Mouse (Mus musculus): ENCODE results near the gene Col4a3bp. TPM values are rescaled to one million over a fixed set of nuclear protein-coding genes. Genes with fewer than 3 reads are reported as not detected.

The Col4a3bp gene
- polyA plus RNA-seq, 1 experiment from 2014 or later, result 9.6 TPM

DNA sequence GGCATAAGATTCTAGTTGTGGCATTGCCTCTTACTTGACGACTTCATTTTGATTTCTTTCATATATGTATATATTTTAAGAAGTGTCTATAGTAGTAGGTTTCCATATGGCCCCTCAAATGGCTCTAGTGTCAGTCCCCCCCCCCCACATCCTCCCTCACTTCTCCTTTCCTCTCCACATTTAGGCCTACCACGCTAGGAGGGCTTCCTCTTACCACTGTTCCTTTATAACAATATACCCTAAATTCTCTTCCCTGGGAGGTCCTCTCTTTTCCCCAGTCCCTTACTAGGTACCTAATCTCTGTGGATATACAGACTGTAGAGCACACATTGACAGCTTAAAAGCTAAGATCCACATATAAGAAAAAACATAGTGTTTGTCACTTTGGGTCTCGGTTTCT is 21.1 kb upstream of the Col4a3bp start:
- no peak for ATAC-seq (replicated peaks; ENCODE audit: low FRiP score)
- Histone ChIP-seq H3K27me3 (no peaks in the 10 kb centered on the region), H3K27ac (no peak overlapping the region), H3K9ac (no peak overlapping the region), H3K4me1 (no peaks in the 10 kb centered on the region), H3K9me3 (replicated peaks) (no peaks in the 10 kb centered on the region), H3K36me3 (peaks cover 10% of the 10 kb centered on the region; the same call in 1 of the 2 replicates), H3K4me2 (no peak overlapping the region), H3K4me3 (replicated peaks) (no peak overlapping the region)
- 94% methylated on average over 3 of the region's 3 CpGs for WGBS

DNA sequence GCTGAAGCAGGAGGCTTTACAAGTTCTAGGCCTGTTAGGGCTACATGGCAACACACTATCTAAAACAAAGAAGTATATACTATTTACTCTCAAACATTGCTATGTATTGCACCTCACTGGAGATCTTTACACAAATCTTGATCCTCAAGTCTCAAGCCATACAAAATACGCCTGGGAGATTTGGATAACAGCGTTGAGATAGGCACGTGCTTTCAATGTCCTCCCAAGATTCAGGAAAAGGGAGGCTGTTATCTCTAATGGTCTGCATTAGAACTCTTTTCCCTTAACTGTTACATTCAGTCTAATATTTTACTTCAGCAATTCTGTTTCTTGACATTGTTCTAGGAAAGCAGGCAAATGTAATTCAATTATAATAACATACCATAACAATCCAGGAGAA is 15.4 kb upstream of the Col4a3bp start:
- Histone ChIP-seq H3K36me3 (no peaks in the 10 kb centered on the region), H3K4me2 (no peak overlapping the region), H3K27ac (no peak overlapping the region), H3K9me3 (replicated peaks) (no peaks in the 10 kb centered on the region), H3K4me3 (replicated peaks) (no peak overlapping the region), H3K9ac (no peak overlapping the region), H3K27me3 (no peaks in the 10 kb centered on the region), H3K4me1 (no peaks in the 10 kb centered on the region)
- WGBS, result 92% methylated on average over 3 of the region's 3 CpGs
- ATAC-seq (replicated peaks; ENCODE audit: low FRiP score), result no peak

DNA sequence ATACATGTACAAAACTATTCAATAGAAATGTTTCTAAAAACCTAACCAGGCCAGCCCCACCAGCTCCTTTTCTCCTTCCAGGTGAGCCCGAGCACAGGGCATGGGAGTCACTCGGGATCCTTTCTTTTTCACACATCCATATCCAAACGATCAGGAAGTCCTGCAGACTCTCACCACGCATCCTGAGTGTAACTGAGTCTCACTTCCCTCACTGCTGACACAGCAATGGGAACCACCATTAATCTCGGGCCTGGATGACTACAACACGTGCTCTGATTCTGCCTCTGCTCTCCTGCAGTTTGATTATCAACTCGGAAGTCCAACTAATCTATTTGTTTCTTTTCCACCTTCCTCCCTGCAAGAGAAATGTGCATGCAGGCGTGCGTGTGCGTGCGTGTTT is 14.6 kb upstream of the Col4a3bp start:
- Histone ChIP-seq H3K9ac (no peak overlapping the region), H3K4me1 (no peaks in the 10 kb centered on the region), H3K27ac (no peak overlapping the region), H3K4me2 (no peak overlapping the region), H3K9me3 (replicated peaks) (no peaks in the 10 kb centered on the region), H3K27me3 (no peaks in the 10 kb centered on the region), H3K36me3 (no peaks in the 10 kb centered on the region), H3K4me3 (replicated peaks) (no peak overlapping the region)
- 85% methylated on average over 11 of the region's 11 CpGs for WGBS
- ATAC-seq (replicated peaks; ENCODE audit: low FRiP score), result no peak

DNA sequence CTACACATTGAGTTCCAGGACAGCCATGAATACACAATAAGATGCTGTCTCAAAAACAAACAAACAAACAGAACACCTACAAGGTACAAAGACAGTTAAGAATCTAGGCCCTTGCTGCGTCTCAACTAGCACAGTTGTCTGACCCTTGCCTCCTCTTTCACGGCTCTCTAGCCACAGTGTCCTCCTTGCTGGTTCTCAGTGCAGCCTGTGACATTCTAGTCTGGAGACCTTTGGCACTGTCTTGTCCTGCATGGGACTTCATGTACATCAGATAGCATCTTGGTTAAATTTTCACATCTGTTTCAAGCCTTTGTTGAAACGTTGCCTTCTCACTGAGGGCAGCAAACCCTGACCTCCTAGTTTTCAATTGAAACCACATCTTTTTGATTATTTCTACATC is 13.6 kb upstream of the Col4a3bp start:
- H3K9me3 ChIP-seq (replicated peaks), result no peaks in the 10 kb centered on the region
- H3K4me1 ChIP-seq, result 0 out of 2 replicates have a peak, but pooled peaks cover 3% of the 10 kb centered on the region
- no peak overlapping the region for H3K27ac ChIP-seq
- no peaks in the 10 kb centered on the region for H3K36me3 ChIP-seq
- no peak overlapping the region for H3K4me2 ChIP-seq
- no peak overlapping the region for H3K4me3 ChIP-seq (replicated peaks)
- H3K9ac ChIP-seq, result no peak overlapping the region
- WGBS, result 62% methylated on average over 3 of the region's 3 CpGs
- ATAC-seq (replicated peaks; ENCODE audit: low FRiP score), result no peak
- no peaks in the 10 kb centered on the region for H3K27me3 ChIP-seq

DNA sequence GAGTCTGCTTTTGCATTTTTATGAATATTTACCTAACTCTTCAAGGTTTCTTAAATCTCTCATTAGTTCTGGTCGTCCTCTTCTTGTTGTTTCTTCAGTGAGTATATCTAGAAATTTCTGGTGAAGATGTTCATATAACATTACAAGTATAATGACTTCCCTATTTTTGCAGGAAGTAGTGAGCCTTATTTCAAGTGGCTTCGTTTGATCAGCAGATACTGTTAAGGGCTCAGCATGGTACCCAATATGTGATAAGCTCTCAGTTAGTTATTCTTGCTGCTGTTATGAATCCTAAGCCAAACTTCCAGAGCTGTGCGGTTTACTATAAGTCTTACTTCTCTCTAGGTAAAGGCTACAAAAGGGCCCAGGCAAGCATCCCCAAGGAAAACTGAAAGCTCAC is 12.9 kb upstream of the Col4a3bp start:
- Histone ChIP-seq H3K9me3 (replicated peaks) (no peaks in the 10 kb centered on the region), H3K9ac (no peak overlapping the region), H3K4me3 (replicated peaks) (no peak overlapping the region), H3K4me1 (0 out of 2 replicates have a peak, but pooled peaks cover 6% of the 10 kb centered on the region), H3K4me2 (no peak overlapping the region), H3K27ac (no peak overlapping the region), H3K27me3 (no peaks in the 10 kb centered on the region), H3K36me3 (no peaks in the 10 kb centered on the region)
- ATAC-seq (replicated peaks; ENCODE audit: low FRiP score), result no peak
- WGBS, result 90% methylated on average over 3 of the region's 3 CpGs

DNA sequence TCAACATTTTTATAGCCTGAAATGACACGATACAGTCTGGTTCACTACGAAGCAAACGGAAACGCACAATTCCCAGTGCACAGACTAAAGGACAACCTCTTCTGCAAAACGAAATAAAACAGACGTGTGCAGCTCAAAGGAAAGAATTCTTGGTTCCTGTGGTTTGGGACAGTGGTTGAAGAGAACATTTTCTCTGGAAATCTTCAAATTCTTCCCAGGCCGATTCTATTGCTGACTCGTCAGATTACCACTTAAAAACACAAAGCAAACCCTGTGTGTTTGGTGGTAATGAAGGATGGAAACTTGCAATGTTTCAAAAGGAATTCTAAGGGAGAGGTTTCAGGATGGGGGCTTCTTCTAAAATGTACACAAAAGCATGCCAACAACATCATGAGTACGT is 12.4 kb upstream of the Col4a3bp start:
- Histone ChIP-seq H3K27ac (no peak overlapping the region), H3K36me3 (no peaks in the 10 kb centered on the region), H3K9ac (no peak overlapping the region), H3K27me3 (no peaks in the 10 kb centered on the region), H3K4me3 (replicated peaks) (no peak overlapping the region), H3K9me3 (replicated peaks) (no peaks in the 10 kb centered on the region), H3K4me1 (0 out of 2 replicates have a peak, but pooled peaks cover 6% of the 10 kb centered on the region), H3K4me2 (no peak overlapping the region)
- WGBS, result 91% methylated on average over 9 of the region's 9 CpGs
- ATAC-seq (replicated peaks; ENCODE audit: low FRiP score), result no peak

DNA sequence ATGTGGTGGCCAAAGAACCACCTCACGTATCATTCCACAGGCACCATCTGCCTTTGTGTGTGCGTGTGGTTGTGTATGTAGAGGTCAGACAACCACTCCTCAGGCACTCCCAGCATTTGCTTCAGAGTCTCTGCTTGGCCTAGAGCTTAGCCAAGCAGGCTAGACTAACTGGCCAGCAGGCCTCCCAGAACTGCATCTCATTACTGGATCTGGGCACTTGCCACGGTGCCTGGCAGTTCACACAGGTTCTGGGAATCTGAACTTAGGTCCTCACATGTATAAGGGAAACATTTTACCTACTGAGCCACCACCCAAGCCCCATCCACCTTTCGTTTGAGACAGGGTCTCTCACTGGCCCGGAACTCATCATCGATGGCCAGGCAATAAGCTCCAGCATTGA is 10.2 kb upstream of the Col4a3bp start:
- no peak overlapping the region for H3K27ac ChIP-seq
- no peaks in the 10 kb centered on the region for H3K27me3 ChIP-seq
- H3K4me1 ChIP-seq, result 0 out of 2 replicates have a peak, but pooled peaks cover 6% of the 10 kb centered on the region
- ATAC-seq (replicated peaks; ENCODE audit: low FRiP score), result no peak
- 90% methylated on average over 6 of the region's 6 CpGs for WGBS
- no peak overlapping the region for H3K4me2 ChIP-seq
- H3K9me3 ChIP-seq (replicated peaks), result no peaks in the 10 kb centered on the region
- no peaks in the 10 kb centered on the region for H3K36me3 ChIP-seq
- no peak overlapping the region for H3K9ac ChIP-seq
- no peak overlapping the region for H3K4me3 ChIP-seq (replicated peaks)

DNA sequence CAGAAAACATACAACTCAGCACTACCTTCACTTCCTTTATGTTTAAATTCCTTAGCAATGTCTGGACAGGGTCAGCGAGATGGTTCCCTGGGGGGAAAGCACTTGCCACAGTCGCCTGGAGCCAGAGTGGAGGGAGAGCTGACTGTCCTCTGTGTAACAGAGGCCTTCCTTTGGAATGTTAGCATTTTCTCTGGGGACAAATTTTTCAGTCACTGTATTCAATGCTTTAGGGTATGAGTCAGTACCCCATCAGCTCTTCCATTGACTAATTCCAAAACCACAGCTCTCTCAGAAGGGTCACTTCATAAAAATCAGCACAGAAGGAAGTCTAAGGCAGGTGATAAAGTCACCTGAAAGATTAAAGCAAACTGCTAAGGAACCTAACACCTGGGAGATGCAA is 8.7 kb upstream of the Col4a3bp start:
- Histone ChIP-seq H3K9ac (no peak overlapping the region), H3K4me2 (no peak overlapping the region), H3K36me3 (no peaks in the 10 kb centered on the region), H3K4me1 (0 out of 2 replicates have a peak, but pooled peaks cover 6% of the 10 kb centered on the region), H3K4me3 (replicated peaks) (no peak overlapping the region), H3K9me3 (replicated peaks) (no peaks in the 10 kb centered on the region), H3K27me3 (no peaks in the 10 kb centered on the region), H3K27ac (no peak overlapping the region)
- no peak for ATAC-seq (replicated peaks; ENCODE audit: low FRiP score)
- WGBS, result 57% methylated on average over 2 of the region's 2 CpGs

DNA sequence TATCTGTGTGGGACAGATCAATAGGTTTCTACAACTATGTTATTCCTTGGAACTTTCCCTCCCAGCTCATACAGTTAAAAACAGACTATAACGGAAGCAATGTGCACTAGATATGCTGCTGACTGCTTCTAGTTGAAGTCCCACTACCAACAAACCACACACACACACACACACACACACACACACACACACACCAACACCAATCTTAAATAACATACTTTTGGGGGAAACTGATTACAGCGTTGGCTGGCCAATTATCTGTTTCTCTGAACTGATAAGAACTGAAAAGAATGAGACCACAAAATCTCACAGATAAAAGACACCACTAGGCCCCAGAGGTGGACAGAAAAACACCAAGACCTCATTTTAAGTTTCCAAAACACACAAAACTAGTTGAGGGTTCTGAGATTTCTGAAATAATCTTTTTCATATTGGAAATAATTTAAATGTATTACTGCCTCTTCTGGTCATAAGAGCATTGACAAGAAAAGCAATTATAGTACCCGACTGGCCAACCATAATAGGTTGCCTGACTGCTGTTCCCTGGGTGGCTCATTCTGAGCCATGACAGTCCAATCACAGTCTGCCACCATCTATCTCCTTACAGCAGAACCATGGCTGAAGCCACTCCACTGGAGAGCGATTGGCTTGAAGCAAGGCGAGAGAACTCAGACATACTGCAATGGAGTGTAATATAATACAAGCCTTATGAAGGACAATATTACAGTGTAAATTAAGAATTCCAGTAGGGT is 5.4 kb upstream of the Col4a3bp start:
- ATAC-seq (replicated peaks; ENCODE audit: low FRiP score), result no peak
- Histone ChIP-seq H3K27me3 (no peaks in the 10 kb centered on the region), H3K4me1 (peaks cover 15% of the 10 kb centered on the region; the same call in 1 of the 2 replicates), H3K36me3 (no peaks in the 10 kb centered on the region), H3K4me2 (no peak overlapping the region), H3K4me3 (replicated peaks) (no peak overlapping the region), H3K27ac (no peak overlapping the region), H3K9ac (no peak overlapping the region), H3K9me3 (replicated peaks) (no peaks in the 10 kb centered on the region)
- 89% methylated on average over 5 of the region's 5 CpGs for WGBS

DNA sequence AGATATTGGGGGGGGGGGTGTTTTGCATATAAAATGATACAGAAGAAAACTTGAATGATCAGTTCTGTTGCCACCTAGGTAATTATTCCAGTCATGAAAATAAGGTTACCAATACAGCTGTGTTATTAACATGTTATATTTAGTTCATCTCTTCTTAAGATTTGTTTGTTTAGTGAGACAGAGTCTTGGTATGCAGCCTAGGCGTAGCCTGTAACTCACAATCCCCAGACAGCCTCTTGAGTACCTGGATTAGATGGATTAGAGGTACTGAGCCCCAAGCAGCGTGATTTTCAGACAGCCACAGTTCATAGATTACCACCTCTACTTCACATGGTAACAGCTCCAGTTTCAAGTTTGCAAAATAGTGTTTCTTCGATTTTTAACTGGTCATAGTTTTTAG is 4.3 kb upstream of the Col4a3bp start:
- Histone ChIP-seq H3K27me3 (no peaks in the 10 kb centered on the region), H3K9ac (no peak overlapping the region), H3K4me1 (peaks cover 15% of the 10 kb centered on the region; the same call in 1 of the 2 replicates), H3K9me3 (replicated peaks) (no peaks in the 10 kb centered on the region), H3K27ac (no peak overlapping the region), H3K36me3 (no peaks in the 10 kb centered on the region), H3K4me2 (no peak overlapping the region), H3K4me3 (replicated peaks) (no peak overlapping the region)
- ATAC-seq (replicated peaks; ENCODE audit: low FRiP score), result no peak
- WGBS, result 73% methylated on average over 3 of the region's 3 CpGs

DNA sequence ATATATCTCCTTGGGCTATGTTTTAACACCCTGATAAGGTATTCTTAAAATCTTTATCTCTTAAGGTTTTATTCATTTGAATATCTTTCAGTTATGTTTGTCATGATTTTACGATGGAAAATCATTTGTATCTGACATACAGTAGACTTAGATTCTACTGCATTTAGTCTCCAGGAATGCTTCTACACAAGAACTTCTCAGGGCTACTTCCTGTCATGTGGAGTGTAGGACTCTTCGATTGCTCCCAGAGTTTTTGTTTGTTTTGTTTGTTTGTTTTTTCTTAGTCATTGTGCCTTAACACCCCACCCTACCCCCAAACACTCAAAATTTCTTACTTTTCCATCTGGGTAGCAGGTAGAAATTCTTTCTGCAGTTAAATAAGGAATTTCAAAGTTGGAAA is 1.0 kb upstream of the Col4a3bp start:
- 38% methylated on average over 2 of the region's 2 CpGs for WGBS
- no peak for ATAC-seq (replicated peaks; ENCODE audit: low FRiP score)
- Histone ChIP-seq H3K27ac (no peak overlapping the region), H3K9ac (no peak overlapping the region), H3K4me2 (peak overlapping the region; percentile 74), H3K9me3 (replicated peaks) (no peaks in the 10 kb centered on the region), H3K4me1 (peaks cover 15% of the 10 kb centered on the region), H3K4me3 (replicated peaks) (peak overlapping the region; percentile 97), H3K27me3 (no peaks in the 10 kb centered on the region), H3K36me3 (no peaks in the 10 kb centered on the region)

DNA sequence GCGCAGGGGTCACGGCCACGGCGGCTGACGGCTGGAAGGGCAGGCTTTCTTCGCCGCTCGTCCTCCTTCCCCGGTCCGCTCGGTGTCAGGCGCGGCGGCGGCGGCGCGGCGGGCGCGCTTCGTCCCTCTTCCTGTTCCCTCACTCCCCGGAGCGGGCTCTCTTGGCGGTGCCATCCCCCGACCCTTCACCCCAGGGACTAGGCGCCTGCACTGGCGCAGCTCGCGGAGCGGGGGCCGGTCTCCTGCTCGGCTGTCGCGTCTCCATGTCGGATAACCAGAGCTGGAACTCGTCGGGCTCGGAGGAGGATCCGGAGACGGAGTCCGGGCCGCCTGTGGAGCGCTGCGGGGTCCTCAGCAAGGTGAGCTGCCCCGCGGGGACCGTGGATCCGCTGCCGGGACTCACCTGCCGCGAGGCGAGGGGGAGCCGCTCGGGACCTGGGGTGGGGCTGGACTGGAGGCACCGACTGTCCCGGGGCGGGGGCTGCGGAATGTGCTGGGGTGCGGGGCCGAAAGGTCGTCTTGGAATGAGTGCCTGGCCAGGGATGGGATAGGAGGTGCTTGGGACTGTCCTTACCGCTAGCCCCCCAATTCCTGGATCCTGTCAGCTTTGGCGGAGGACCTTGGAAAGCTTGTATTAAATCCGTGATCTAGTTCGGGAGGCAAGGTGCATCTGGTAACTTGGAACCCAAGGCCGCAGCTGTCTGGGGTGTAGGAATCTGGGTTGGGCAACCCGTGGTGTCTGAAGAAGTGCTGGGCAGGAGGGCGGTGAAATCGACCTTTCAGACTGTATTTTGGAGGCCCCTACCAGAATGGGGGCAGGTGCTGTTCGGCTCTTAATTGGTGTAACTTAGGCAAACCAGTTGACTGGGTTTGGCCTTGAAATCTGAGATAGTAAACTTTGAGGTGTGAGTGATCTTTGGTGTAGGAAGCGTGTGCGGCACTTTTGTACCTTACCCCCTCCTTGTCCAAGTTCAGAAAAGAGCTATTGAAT is 778 bp downstream of the Col4a3bp start:
- under 1% methylated on average over 72 of the region's 73 CpGs for WGBS

More for the DNA sequence above, 778 bp downstream of the Col4a3bp start:
- Histone ChIP-seq H3K27ac (peak overlapping the region; percentile 88), H3K4me3 (replicated peaks) (peak overlapping the region; percentile 97), H3K36me3 (no peaks in the 10 kb centered on the region), H3K4me1 (peaks cover 19% of the 10 kb centered on the region), H3K9me3 (replicated peaks) (no peaks in the 10 kb centered on the region), H3K27me3 (no peaks in the 10 kb centered on the region), H3K4me2 (peak overlapping the region; percentile 74), H3K9ac (peak overlapping the region; percentile 88)
- ATAC-seq (replicated peaks; ENCODE audit: low FRiP score), result peak; percentile 78
